Mouse (Mus musculus) left cerebral cortex, postnatal 36 days (tissue): Measurements from ENCODE around the gene Eif3a. TPM values are rescaled to one million over a fixed set of nuclear protein-coding genes. Genes with fewer than 3 reads are reported as not detected.

ENCODE experiments used
- DNase-seq, 2 experiments: peaks; one replicate each; pipeline ENCODE4 v3.0.0; 2021 to 2022; ENCODE audit warnings: low spot score in 2 of 2, mixed read lengths in 1 of 2
- intact Hi-C: fragments of 180-260 bp; cut with DNase I; formaldehyde crosslinking; loops from one replicate; pipeline ENCODE4 v1.15.1; 2025
- total RNA-seq, 2 experiments: library from RNA; stranded (reverse); gene quantifications; 2 replicates each; pipeline ENCODE4 v1.2.3; 2021

Eif3a gene
- total RNA-seq, 2 experiments from 2014 or later, result 78.5 to 102 TPM

DNA sequence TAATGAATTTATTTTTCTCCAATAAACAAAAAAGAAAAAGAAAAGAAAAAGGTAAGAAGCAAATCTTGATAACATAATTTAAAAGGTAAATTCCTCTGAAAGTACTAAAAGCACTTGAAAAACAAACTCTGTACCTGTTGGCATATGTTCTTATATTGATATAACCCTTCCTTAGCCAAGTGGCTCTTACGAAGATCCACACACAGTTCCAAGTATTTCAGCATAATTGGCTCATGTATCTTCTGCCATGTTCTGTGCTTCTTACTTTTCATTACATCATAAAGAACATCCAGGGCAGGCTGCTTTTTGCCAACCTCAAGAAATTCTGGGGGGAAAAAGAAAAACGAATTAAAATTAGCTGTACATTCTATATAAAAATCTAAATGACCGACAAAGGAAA lies 8.4 kb downstream of the Eif3a start:
- DNase-seq, result no peak
- intact Hi-C loops, result no loop called here

DNA sequence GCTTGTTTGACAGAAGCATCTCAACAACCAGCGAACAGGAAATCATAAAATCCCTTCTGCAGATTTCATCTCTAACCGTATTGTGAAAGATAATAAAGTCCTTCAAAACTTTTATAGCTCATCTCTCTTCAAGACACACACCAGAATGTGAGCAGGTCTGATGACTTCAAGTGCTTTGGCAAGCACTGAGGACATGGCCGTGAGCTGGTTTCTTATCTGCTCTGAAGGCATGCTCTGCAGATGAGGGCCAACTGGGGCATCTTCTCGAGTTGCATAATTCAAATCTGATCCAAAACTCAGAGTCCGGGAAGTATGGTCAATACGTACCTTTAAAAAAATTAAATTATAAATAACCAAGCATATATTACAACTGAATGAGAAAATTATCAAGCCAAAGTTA lies 17.1 kb downstream of the Eif3a start:
- intact Hi-C loops, result loop anchor here (10.0 kb wide), 1 partner anchor 61 kb away; no protein-coding TSS in a partner anchor
- DNase-seq, result no peak

DNA sequence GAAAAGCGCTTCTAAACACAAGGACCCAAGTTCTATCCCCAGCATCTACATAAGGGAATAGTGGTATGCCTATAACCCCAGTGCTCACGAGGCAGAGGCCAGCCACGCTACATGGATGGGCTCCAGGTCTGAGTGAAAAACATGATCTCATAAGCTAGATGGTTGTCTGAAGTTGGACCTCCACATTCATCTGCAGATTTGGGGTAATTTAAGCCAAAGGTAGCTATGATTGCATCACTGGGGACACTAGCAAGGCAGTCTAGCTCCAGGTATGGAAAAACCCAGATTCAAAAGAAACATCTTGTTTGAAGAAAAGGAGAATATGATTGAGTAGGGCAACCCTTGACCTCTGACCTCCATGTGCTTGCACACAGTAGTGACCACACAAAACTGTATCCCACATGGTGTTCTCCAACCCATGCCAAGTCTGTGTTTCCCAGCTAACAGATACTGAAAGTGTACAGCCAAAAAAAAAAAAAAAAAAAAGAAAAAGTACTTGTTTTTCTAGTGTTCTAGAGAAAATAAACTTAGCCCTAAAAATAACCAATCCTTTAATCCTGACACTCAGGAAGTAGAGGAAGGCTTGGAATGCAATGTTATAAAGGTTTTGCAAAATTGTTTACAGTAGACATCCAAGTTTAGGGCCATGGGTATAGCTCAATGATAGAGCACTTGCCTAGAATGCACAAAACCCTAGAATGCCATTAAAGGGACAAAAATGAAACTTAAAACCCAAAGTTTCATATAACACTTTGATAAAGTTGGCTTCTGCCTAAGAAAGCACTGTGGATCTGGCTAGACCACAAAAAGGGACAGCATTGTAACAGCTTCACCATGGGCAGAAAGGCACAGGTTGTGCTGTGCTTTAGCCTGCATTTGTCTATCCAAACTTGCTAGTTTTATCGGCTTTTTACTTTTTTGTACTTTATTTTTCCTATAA lies 31.3 kb downstream of the Eif3a start:
- intact Hi-C loops, result loop anchor here (5.0 to 10.0 kb wide), 2 partner anchors 77 to 466 kb away; partner anchors contain the start of gene Csf2ra
- no peak for DNase-seq

DNA sequence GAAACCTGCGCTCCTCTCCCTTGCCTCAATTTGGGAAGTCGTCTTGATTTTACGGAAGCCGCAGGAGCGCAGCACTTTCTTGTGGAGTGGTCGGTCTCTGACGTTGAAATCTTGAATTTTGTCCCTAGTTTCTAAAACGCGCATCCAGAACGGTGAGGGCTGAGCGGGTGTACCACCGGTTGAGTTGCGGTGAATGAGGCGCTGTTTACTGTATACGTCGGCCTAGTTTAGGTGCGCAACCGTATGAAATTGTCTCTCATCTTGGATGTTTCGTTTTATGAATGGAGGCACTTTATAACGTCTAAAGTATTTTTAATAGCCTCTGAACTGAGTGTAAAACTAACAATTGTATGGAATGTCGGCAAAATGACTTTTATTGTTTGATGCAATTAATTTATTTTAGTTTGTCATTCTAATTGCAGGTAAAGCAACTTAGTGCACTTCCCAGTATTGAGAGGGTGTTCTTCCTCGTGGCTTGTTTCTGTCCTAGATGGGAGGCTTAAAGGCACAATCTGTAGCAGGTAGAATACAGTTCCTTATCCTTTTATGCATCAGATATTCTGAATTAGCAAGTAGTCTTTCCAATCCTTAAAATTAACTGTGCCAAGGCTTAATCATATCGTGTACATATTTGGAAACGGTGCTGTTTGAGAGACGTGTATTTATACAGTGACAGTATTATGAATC lies 33.2 kb downstream of the Eif3a start:
- intact Hi-C loops, result loop anchor here (5.0 to 10.0 kb wide), 2 partner anchors 75 to 468 kb away; partner anchors contain the start of gene Csf2ra
- no peak for DNase-seq

DNA sequence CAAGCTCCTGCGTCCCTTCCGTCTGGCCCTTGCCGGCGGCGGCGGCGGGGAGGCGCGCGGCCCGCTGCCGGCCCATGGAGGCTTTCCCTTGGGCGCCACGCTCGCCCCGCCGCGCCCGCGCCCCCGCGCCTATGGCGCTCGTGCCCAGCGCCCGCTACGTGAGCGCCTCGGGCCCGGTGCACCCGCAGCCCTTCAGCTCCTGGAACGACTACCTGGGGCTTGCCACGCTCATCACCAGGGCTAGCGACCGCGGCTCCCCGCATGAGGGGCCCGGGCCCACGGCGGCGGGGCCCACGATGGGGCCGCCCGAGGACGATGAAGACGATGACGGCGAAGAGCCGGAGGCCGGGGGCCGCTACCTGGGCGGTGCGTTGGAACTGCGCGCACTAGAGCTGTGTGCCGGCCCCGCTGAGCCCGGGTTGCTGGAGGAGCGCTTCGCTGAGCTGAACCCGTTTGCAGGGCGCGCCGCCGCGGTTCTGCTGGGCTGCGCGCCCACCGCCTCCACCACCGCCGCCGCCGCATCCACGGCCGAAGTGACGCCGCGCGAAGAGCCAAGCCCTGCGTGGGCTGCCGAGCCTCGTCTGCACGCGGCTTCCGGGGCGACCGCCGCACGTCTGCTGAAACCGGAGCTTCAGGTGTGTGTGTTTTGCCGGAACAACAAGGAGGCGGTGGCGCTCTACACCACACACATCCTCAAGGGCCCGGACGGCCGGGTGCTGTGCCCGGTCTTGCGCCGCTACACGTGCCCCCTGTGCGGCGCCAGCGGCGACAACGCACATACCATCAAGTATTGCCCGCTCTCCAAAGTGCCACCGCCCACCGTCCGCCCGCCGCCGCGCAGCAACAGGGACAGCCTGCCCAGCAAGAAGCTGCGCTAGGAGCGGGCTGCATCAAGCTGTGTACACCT lies 34.0 kb downstream of the Eif3a start:
- intact Hi-C loops, result loop anchor here (5.0 to 10.0 kb wide), 2 partner anchors 74 to 468 kb away; partner anchors contain the start of gene Csf2ra
- peak; percentile 77 to 80 for DNase-seq

DNA sequence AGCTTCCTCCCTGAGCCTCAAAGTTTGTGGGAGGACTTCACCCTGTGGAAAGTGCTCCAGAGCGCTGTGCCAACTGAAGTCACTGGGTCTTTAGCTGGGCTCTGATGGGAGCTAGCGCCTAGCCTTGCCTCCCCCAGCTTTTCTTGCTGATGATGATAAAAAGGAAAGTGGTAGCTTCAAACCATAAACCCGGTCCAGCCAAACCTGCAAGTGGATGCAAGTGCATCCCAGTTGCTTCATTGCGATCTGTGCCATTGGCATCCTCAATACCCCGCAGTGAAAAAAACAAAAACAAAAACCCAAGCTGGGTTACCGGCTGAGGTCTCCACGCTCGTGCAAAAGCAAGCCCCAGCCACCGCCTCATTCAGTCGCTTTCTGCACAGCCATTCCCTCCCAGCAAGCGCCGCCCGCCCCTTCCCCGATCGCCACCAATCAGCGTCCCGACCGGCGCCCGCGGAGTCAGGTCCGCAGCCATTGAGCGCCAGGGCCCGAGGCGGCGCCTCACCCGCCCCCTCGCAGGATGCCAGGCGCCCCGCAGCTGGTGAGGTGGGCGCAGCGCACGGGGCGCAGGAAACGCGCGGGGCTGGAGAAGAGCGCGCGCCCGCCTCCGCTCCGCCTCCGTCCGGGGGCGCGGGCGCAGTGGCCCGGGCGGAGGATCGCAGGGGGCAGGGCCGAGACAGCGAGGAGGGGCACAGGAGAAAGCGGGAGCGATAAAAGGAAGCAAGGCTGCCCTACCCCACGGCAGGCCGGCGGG lies 34.8 kb downstream of the Eif3a start, which contains the start of gene Nanos1:
Gene Nanos1, plus strand, starts transcription at position 550 of the 754 bp plus-strand sequence.
- intact Hi-C loops, result loop anchor here (1.0 to 10.0 kb wide), 3 partner anchors 73 to 469 kb away; partner anchors contain the start of genes Cacul1 and Csf2ra
- DNase-seq, result peak; percentile 91 to 93

DNA sequence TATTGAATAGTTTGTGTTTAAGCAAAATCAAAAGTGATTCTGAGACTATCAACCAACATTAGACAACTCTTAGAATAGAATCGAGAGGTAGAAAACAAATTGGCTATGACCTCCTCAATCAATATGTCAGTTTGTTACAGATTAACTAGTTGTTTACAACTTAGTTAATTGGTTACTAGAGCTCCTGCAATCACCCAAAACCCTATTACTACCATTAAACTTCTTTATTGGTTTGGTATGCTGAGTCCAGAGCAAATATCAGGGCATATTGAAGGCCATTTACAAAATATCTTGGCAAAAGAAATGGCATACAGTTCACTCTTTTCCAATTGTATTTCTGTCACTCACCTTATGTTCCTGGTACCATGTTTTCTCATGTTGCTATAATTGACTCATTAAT lies 42.7 kb downstream of the Eif3a start:
- intact Hi-C loops, result loop anchor here (10.0 kb wide), 1 partner anchor 133 kb away; no protein-coding TSS in a partner anchor
- no peak for DNase-seq

DNA sequence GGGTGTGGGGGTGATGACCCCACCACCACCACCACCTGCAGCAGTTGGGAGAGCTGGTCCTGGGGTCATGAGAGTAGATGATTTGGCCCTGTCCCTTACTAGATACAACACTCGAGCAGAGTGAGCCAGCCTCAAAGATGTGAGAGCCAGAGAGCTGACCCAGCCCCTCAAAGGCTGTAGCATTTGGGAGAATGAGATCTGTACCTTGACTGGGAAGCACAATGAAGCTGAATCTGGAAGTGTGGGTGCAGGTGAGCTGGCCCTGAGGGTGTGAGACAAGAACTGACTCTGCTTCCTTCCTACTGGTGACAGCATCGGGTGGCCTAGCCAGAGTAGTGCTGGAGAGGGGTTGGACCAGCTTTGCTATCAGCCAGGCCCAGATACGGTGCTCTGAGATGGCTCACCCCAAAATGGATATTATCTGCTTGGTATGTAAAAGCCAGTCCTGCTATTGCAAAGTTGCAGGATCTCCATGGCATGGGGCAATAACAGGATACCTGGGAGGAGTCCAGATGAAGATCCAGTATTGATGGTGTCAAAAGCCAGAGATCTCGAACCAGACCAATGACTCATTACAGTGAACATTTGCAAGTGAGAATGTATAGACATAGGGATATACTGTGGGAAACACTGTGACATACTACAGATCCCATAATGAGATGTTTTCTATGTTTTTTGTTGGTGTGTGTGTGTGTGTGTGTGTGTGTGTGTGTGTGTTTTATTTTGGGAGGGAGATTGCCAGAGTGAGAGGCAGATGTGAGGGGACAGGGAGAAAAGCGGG lies 46.5 kb downstream of the Eif3a start:
- no peak for DNase-seq
- intact Hi-C loops, result loop anchor here (10.0 kb wide), 1 partner anchor 129 kb away; no protein-coding TSS in a partner anchor

DNA sequence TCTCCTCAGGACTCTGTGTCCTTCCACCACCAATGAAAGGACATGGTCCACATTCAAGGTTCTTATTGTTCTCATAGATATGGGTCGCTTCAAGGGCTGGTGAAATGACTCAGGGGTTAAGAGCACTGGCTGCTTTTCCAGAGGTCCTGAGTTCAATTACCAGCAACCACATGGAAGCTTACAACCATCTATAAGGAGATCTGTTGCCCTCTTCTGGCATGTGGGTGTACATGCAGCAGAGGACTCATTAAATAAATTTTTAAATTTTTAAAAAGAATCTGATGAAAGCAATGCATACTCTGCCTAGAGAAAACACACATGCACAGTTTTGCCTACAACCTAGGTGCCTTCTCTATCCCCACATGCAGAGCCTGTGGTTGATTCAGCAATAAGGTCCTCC lies 49.9 kb downstream of the Eif3a start:
- no peak for DNase-seq
- intact Hi-C loops, result loop anchor here (10.0 kb wide), 1 partner anchor 126 kb away; no protein-coding TSS in a partner anchor

DNA sequence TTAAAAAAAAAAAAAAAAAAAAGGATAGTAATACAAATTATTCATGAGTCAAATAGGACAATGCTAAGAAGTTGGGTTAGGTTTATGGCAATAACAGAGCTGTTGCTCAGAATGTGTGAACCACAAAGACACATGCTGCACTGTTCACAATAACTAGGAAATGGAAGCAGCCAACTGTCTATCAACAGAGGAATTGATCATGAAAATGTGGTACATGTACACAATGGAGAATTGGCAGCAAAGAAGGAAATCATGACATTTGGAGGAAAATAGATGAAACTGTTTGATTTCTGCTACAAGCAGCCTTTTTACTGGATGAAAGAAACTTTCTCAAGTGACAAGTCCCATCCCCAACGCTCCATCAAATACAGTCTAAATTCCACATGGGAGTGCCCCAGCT lies 58.5 kb downstream of the Eif3a start:
- intact Hi-C loops, result no loop called here
- DNase-seq, result no peak

DNA sequence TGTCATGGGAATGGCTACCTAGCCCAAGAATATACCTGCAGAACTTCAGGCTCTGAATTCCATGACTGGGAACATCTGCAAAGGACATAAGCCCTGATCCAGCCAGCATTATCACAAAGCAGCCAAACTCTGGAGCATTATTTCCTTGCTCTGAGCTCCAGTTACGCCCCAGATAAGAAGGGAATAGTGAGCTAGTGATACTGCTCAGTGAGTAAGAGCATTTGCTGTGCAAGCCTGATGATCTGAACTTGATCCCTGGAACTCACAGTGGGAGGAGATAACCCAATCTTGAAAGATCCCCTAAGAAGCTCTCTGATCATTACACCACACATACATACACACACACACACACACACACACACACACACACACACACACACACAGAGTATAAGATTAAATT lies 59.2 kb downstream of the Eif3a start:
- intact Hi-C loops, result no loop called here
- no peak for DNase-seq

DNA sequence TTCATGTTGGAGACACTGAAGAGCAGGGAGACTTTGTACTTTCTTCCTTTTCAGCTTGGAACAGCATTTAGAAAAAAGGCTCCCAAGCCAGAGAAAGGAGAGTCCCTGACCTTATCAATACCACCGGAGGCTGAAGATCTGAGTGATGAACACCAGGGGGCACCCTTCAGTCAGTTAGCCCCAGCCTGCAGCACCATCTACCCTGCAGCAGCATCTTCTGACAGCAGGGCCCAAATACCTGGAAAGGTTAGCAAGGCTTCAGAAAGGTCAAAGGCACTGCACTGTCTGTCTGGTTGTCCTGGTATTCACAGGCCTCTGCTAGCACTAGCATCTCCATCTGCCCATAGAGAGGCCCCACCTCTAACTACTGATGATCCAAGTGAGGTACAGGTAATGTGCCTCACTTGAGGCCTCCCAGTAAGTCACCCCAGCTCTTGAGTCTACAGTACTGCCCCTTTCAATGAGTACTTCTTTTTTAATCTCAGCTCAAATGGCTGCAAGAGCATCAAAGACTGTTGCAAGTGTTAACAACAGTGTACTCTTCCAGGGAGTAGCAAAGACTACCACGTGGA lies 60.1 kb downstream of the Eif3a start:
- intact Hi-C loops, result no loop called here
- DNase-seq, result no peak

DNA sequence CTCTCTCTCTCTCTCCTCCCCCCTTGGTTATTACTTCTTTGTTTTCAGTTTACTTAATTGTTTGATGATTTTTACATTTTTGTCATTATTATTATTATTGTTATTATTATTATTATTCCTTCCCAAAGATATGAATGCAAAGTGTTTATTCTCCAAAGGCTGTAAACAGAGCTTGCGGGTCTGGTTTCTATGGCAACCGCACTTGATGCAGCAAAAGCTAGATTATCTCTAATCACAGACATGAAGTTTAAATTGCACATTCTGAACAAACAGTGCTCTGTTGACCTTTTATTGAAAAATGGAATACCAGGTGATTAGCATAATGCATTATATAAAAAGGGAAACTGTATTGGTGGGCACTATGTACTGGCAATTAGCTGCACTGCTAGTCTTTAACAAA lies 74.1 kb downstream of the Eif3a start:
- intact Hi-C loops, result no loop called here
- DNase-seq, result no peak

DNA sequence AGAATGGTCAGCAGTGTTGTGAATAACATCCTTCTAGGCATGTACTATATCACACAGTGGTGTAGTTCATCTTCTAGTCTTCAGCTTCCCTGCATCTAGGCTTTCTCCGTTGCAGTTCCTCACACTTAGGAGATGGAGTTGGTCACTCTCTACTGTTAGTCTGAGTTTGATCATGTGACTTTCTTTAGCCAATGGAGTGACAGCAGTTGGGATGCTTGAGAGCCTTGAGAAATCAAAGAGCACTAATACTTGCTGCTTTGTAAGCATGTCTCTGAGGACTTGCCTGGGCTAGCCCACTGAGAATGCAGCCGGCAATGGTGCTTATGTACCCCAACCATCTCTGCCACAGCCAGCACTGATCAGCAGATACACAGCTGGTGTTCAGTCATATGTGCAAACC lies 77.9 kb downstream of the Eif3a start:
- intact Hi-C loops, result no loop called here
- DNase-seq, result no peak
